Mouse (Mus musculus) limb, embryonic 11.5 days (tissue): ENCODE data around the gene Cd300ld2. TPM values are rescaled to one million over a fixed set of nuclear protein-coding genes. Genes with fewer than 3 reads are reported as not detected.

Experiments used
- ATAC-seq: fragments of 200-750 bp; cut with Nextera tagmentation; 2 replicates; pipeline ENCODE4 v1.8.0; 2017; ENCODE audit warnings: low read depth; ENCODE audit not compliant: insufficient number of reproducible peaks, low FRiP score, low TSS enrichment
- DNase-seq: peaks from one replicate; pipeline ENCODE4 v3.0.0-alpha.2; 2015; ENCODE audit warnings: low spot score
- H3K27ac ChIP-seq: fragments of 300-500 bp; sonication (generic); replicated peaks from 2 replicates; pipeline ENCODE4 v1.5.1; 2014; ENCODE audit warnings: low read depth, mild to moderate bottlenecking, low read length
- H3K27me3 ChIP-seq: fragments of 300-500 bp; sonication (generic); 2 replicates; pipeline ENCODE4 v1.6.1; 2014; ENCODE audit warnings: mild to moderate bottlenecking, low read length, mixed read lengths; ENCODE audit not compliant: control insufficient read depth, insufficient read depth
- H3K36me3 ChIP-seq: fragments of 300-500 bp; sonication (generic); 2 replicates; pipeline ENCODE4 v1.6.1; 2014; ENCODE audit warnings: mild to moderate bottlenecking, low read length, moderate library complexity, mixed read lengths; ENCODE audit not compliant: control insufficient read depth, insufficient read depth
- H3K4me1 ChIP-seq: fragments of 300-500 bp; sonication (generic); 2 replicates; pipeline ENCODE4 v1.6.1; 2014; ENCODE audit warnings: low read length, mixed read lengths; ENCODE audit not compliant: control insufficient read depth, insufficient read depth
- H3K4me2 ChIP-seq: fragments of 300-500 bp; sonication (generic); 2 replicates; pipeline ENCODE4 v1.6.1; 2014; ENCODE audit warnings: low read depth, mild to moderate bottlenecking, moderate library complexity; ENCODE audit not compliant: severe bottlenecking
- H3K4me3 ChIP-seq: fragments of 300-500 bp; sonication (generic); 2 replicates; pipeline ENCODE4 v1.5.1; 2014; ENCODE audit warnings: low read depth, low read length
- H3K9ac ChIP-seq: fragments of 300-500 bp; sonication (generic); 2 replicates; pipeline ENCODE4 v1.6.1; 2014; ENCODE audit warnings: mild to moderate bottlenecking, low read length
- H3K9me3 ChIP-seq: fragments of 300-500 bp; sonication (generic); 2 replicates; pipeline ENCODE4 v1.6.1; 2016; ENCODE audit warnings: low read length; ENCODE audit not compliant: control insufficient read depth
- WGBS: fragments of 180-500 bp; shearing (Covaris S2); extraction: QIAGEN DNeasy Blood & Tissue Kit; methylation state at CpG from one replicate; pipeline ENCODE4 v1.1.7; 2014; 5-methylcytosine and 5-hydroxymethylcytosine counted together
- polyA plus RNA-seq: library from polyadenylated mRNA; unstranded; fragments of >200 nt; fragmentation: Nextera tagmentation; extraction: Ambion mirVana; gene quantifications from 2 replicates; pipeline ENCODE4 v1.2.1, GENCODE M21; 2014

Cd300ld2 gene
- polyA plus RNA-seq, 1 experiment from 2014 or later: not detected

DNA sequence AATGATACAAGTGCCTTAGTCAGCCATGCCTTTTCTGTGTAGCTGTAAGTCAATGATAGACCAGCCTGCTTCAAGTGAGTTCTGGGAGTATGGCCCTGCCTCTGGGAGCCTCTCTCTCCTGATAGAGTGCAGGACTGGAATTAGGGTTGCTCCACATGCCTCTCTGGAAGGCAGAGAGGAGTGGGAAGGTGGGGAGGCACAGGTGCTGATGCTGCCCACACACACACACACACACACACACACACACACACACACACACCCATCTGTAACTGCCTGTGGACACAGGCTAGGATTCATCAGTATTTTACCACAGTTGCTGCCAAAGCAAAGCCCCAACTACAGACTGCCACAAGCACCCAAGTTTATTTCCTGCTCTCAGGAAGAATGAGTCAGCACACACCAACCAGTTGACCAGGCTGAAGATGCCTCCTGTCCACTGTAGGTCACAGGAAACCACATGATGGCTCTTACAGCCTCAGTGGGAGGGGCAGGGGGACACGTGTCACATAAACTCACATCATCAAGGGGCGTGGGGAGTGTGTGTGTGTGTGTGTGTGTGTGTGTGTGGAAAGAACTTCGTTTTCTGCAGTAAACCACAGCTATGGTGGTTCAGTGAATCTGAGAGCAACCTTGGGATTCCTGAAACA is 50.7 kb downstream of the Cd300ld2 start:
- no peak for DNase-seq
- no peaks in the 10 kb centered on the region for H3K4me1 ChIP-seq
- H3K27me3 ChIP-seq: no peaks in the 10 kb centered on the region
- H3K36me3 ChIP-seq: no peaks in the 10 kb centered on the region
- no peak for ATAC-seq
- H3K4me3 ChIP-seq: no peak overlapping the region
- no peak overlapping the region for H3K27ac ChIP-seq
- H3K9me3 ChIP-seq: no peaks in the 10 kb centered on the region
- 65% methylated on average over 3 of the region's 3 CpGs for WGBS
- H3K4me2 ChIP-seq: no peak overlapping the region
- H3K9ac ChIP-seq: no peak overlapping the region

DNA sequence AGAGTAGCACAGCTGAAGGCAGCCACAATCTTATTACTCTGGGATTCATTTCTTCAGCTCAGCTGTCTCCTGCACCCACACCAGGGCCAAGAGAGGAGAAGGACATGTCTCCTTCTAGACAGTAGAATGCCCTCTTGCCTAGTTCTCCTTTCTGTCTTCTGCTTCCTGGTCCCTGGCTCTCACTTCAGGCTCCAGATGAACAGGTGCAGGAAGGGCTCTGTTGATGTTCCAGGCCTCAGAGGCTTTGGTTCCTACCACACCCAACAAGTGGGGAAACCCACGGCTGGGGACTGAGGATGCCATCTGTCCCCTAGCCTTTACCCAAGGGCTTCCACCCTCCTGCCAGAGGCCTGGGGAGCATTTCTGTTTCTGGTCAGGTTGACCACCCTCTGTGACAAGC is 55.6 kb downstream of the Cd300ld2 start:
- WGBS: 71% methylated on average over 1 of the region's 1 CpGs
- ATAC-seq (no peak), DNase-seq (no peak)
- Histone ChIP-seq H3K4me2 (no peak overlapping the region), H3K27ac (no peak overlapping the region), H3K9me3 (no peaks in the 10 kb centered on the region), H3K9ac (no peak overlapping the region), H3K4me3 (no peak overlapping the region), H3K4me1 (no peaks in the 10 kb centered on the region), H3K36me3 (no peaks in the 10 kb centered on the region), H3K27me3 (no peaks in the 10 kb centered on the region)

Other genes with a start within 250 kb of the Cd300ld2 start
- gene Btbd17, start 220.2 kb downstream of the Cd300ld2 start, polyA plus RNA-seq: 0.09 and 0.65 TPM in 2 replicates
- 0.13 TPM in 1 of 2 replicates, not detected in the other for gene Gpr142, start 217.3 kb downstream of the Cd300ld2 start, polyA plus RNA-seq
- 38.8 and 41.1 TPM in 2 replicates for gene Gprc5c, start 165.0 kb downstream of the Cd300ld2 start, polyA plus RNA-seq
- 0.45 and 0.61 TPM in 2 replicates for gene Cd300a, start 126.2 kb downstream of the Cd300ld2 start, polyA plus RNA-seq
- gene Cd300lb, start 81.8 kb downstream of the Cd300ld2 start, polyA plus RNA-seq: not detected in 2 replicates
- not detected in 2 replicates for gene Cd300c, start 47.0 kb downstream of the Cd300ld2 start, polyA plus RNA-seq
- 0.07 and 0.09 TPM in 2 replicates for gene Cd300ld, start 26.3 kb downstream of the Cd300ld2 start, polyA plus RNA-seq
- gene Cd300c2, start 14.3 kb downstream of the Cd300ld2 start, polyA plus RNA-seq: 0.47 and 0.65 TPM in 2 replicates
- not detected in 2 replicates for gene Cd300ld4, start 10.8 kb upstream of the Cd300ld2 start, polyA plus RNA-seq
- gene Cd300ld5, start 21.6 kb upstream of the Cd300ld2 start, polyA plus RNA-seq: not detected in 2 replicates
- gene Cd300ld3, start 32.2 kb upstream of the Cd300ld2 start, polyA plus RNA-seq: not detected in 2 replicates
- gene Cd300e, start 46.0 kb upstream of the Cd300ld2 start, polyA plus RNA-seq: not detected in 2 replicates
- gene Rab37, start 75.2 kb upstream of the Cd300ld2 start, polyA plus RNA-seq: 1.1 and 1.2 TPM in 2 replicates
- 0.19 TPM in 1 of 2 replicates, not detected in the other for gene Cd300lf, start 117.8 kb upstream of the Cd300ld2 start, polyA plus RNA-seq
- gene Slc9a3r1, start 147.1 kb upstream of the Cd300ld2 start, polyA plus RNA-seq: 24.9 and 29.5 TPM in 2 replicates
- gene Tmem104, start 171.3 kb upstream of the Cd300ld2 start, polyA plus RNA-seq: 7.7 and 9.8 TPM in 2 replicates
- gene Nat9, start 171.7 kb upstream of the Cd300ld2 start, polyA plus RNA-seq: 17.1 and 21.0 TPM in 2 replicates